Mouse (Mus musculus) neural tube, embryonic 12.5 days (tissue): Measurements from ENCODE around the gene Ccer2. TPM values are rescaled to one million over a fixed set of nuclear protein-coding genes. Genes with fewer than 3 reads are reported as not detected.

Experiments used
- ATAC-seq: fragments of 200-750 bp; cut with Nextera tagmentation; 2 replicates; pipeline ENCODE4 v1.8.0; 2017; ENCODE audit warnings: low read depth, mild to moderate bottlenecking, moderate TSS enrichment, moderate library complexity; ENCODE audit not compliant: low FRiP score
- H3K27ac ChIP-seq: fragments of 300-500 bp; sonication (generic); 2 replicates; pipeline ENCODE4 v1.5.1; 2016
- H3K27me3 ChIP-seq: fragments of 300-500 bp; sonication (generic); replicated peaks from 2 replicates; pipeline ENCODE4 v1.6.1; 2016; ENCODE audit warnings: mild to moderate bottlenecking
- H3K36me3 ChIP-seq: fragments of 300-500 bp; sonication (generic); 2 replicates; pipeline ENCODE4 v1.6.1; 2016; ENCODE audit warnings: mild to moderate bottlenecking
- H3K4me1 ChIP-seq: fragments of 300-500 bp; sonication (generic); 2 replicates; pipeline ENCODE4 v1.6.1; 2016
- H3K4me2 ChIP-seq: fragments of 300-500 bp; sonication (generic); replicated peaks from 2 replicates; pipeline ENCODE4 v1.6.1; 2016; ENCODE audit warnings: mild to moderate bottlenecking
- H3K4me3 ChIP-seq: fragments of 300-500 bp; sonication (generic); 2 replicates; pipeline ENCODE4 v1.5.1; 2016
- H3K9ac ChIP-seq: fragments of 300-500 bp; sonication (generic); 2 replicates; pipeline ENCODE4 v1.6.1; 2016; ENCODE audit warnings: mild to moderate bottlenecking
- H3K9me3 ChIP-seq: fragments of 300-500 bp; sonication (generic); 2 replicates; pipeline ENCODE4 v1.6.1; 2016; ENCODE audit warnings: mild to moderate bottlenecking
- WGBS: fragments of 180-500 bp; shearing (Covaris S2); methylation state at CpG from one replicate; pipeline ENCODE4 v1.1.7; 2016; 5-methylcytosine and 5-hydroxymethylcytosine counted together
- polyA plus RNA-seq: library from polyadenylated mRNA; unstranded; fragments of >200 nt; fragmentation: Nextera tagmentation; extraction: Ambion mirVana; gene quantifications from 2 replicates; pipeline ENCODE4 v1.2.1, GENCODE M21; 2016

The Ccer2 gene
- polyA plus RNA-seq, 1 experiment from 2014 or later = 10.4 TPM

DNA sequence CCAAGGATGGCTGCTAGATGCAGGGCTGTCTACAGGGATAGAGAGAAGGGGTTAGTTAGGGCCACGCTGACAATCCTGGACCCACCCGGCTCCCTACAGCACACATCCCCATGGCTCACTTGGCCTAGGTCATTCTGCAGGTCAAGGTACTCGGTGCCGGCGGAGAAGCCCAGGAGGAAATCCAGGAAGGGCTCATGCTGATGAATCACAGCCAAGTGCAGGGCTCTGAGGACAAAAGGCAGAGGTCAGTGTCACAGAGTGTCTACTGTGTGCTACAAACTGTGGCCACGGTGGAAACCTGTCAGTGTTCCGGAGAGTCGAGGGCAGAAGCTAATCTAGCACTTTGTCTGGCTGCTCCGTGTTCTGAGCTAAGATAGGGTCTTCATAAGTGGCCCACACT lies 5.9 kb downstream of the Ccer2 start:
- no peak overlapping the region for H3K4me2 ChIP-seq
- H3K27me3 ChIP-seq = no peaks in the 10 kb centered on the region
- no peak for ATAC-seq
- H3K27ac ChIP-seq = no peak overlapping the region
- H3K9me3 ChIP-seq = no peaks in the 10 kb centered on the region
- WGBS = 93% methylated on average over 9 of the region's 9 CpGs
- peaks cover 9% of the 10 kb centered on the region for H3K4me1 ChIP-seq
- H3K4me3 ChIP-seq = no peak overlapping the region
- peaks cover 43% of the 10 kb centered on the region for H3K36me3 ChIP-seq
- no peak overlapping the region for H3K9ac ChIP-seq

DNA sequence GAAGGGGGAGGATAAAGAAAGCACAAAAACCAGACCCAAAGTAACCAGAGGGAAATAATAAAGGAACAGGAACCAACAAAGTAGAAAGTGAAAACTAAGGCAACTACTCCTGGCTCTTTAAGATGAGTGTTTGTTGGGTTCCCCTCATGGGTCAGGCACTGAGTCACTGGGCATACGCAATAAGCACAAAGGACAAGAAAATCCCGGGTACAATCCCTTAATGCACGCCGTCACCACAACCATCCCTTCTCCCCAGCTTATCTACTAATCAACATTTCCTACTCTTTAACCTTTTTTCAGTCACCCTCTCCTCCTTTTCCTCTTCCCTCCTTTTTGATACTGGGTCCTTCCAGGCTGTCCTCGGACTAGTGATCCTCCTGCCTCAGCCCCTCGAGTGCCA lies 9.2 kb downstream of the Ccer2 start:
- Histone ChIP-seq H3K9ac (0 out of 2 replicates have a peak overlapping the region, but pooled peaks have one; percentile 57), H3K4me2 (peak overlapping the region; percentile 68), H3K9me3 (no peaks in the 10 kb centered on the region), H3K36me3 (peaks cover 20% of the 10 kb centered on the region), H3K4me3 (no peak overlapping the region), H3K4me1 (peaks cover 25% of the 10 kb centered on the region), H3K27me3 (no peaks in the 10 kb centered on the region), H3K27ac (no peak overlapping the region)
- WGBS = 89% methylated on average over 6 of the region's 6 CpGs
- ATAC-seq = no peak

DNA sequence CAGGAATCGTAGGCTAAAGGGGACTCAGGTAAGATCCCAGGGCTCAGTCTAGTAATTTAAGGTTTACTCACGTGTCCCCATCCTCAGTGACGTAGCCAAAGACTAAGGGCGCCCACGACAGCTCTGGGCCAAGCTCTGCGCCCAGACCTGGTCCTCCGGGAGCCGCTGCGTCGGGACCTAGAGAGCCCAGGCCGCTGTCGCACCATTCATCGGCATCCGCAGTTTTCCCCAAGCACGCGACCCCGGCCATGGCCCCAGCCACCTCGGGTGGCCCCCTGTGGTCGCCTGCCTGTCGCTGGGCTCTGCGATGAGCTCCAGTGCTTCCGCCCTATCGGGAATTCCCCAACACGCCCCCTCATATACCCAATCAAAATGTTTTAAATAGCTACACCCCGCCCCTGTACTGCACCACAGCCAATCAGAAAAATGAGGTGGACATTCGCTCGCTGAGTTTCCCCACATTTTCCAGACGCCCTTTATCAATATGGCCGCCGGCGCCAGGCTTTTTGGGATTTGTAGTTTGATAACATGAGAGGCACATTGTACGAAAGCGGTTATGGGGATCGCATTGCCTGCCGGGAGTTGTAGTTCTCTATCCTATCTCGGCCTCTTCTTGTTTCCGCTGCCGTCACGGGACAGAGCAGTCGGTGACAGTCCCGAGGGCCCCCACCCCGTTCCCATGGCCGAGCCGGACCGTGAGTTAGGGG lies 10.4 kb downstream of the Ccer2 start, which contains the start of gene Sirt2:
Gene Sirt2 (plus strand): TSS at position 563 of the 707 bp plus-strand sequence.
- Histone ChIP-seq H3K4me2 (peak within 1 kb of the TSS; percentile 73), H3K27me3 (no peaks in the 10 kb centered on the region), H3K4me1 (peaks cover 25% of the 10 kb centered on the region), H3K27ac (no peak within 1 kb of the TSS), H3K9ac (peak within 1 kb of the TSS; percentile 67), H3K36me3 (peaks cover 11% of the 10 kb centered on the region), H3K4me3 (peak within 1 kb of the TSS; percentile 81), H3K9me3 (no peaks in the 10 kb centered on the region)
- WGBS = under 1% methylated on average over 45 of the region's 45 CpGs
- ATAC-seq = peak; percentile 99

DNA sequence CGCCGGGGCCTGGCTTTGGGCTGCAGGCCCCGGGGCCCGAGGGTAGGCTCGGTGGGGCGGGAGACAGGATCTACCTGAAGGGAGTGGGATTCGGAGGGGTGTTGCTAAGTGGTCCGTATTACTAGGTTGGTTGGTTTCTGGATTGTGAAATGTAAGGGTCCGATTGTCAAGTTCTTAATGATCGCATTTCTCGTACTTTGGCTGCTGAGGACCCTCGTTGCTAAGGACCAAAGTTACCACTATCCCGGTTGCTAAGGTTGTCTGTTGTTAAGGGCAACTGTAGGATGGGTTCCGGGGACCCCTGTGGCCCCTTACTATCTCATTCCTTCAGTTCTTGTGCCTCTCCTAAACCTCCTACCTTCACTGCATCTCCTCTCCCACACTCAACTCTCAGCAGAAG lies 10.9 kb downstream of the Ccer2 start:
- Histone ChIP-seq H3K27me3 (no peaks in the 10 kb centered on the region), H3K4me1 (peaks cover 25% of the 10 kb centered on the region), H3K36me3 (peaks cover 8% of the 10 kb centered on the region), H3K9ac (peak overlapping the region; percentile 67), H3K27ac (no peak overlapping the region), H3K4me3 (peak overlapping the region; percentile 81), H3K9me3 (no peaks in the 10 kb centered on the region), H3K4me2 (peak overlapping the region; percentile 73)
- 6% methylated on average over 14 of the region's 14 CpGs for WGBS
- ATAC-seq = peak; percentile 39

DNA sequence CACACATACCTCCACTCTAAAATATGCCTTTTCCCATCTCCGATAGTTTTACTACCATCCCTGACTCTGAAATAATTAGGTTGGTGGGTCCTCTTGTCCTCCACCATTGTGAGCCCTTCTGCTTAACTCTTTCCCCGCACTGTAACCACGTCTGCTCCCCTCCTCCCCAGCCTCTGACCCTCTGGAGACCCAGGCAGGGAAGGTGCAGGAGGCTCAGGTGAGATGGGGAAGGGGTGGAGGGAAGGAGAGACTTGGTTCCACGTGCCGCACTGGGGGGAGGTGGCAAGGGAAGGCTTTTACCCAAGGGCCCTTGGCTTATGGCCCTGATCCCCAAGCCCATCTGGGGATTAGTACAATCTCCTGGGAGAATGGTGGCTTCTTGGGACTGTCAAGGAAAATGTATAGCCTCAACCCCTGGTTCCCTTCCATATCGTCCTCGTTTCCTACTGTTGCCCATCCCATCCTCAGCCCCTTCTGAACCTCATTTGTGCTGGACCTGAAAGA lies 11.5 kb downstream of the Ccer2 start, which contains the start of gene Nfkbib:
Gene Nfkbib (minus strand): TSS at position 51 of the 504 bp plus-strand sequence.
- H3K4me2 ChIP-seq = peak within 1 kb of the TSS; percentile 73
- no peaks in the 10 kb centered on the region for H3K27me3 ChIP-seq
- H3K9me3 ChIP-seq = no peaks in the 10 kb centered on the region
- H3K36me3 ChIP-seq = 0 out of 2 replicates have a peak, but pooled peaks cover 5% of the 10 kb centered on the region
- H3K4me1 ChIP-seq = peaks cover 25% of the 10 kb centered on the region
- peak within 1 kb of the TSS; percentile 81 for H3K4me3 ChIP-seq
- H3K9ac ChIP-seq = peak within 1 kb of the TSS; percentile 67
- WGBS = 67% methylated on average over 7 of the region's 7 CpGs
- H3K27ac ChIP-seq = no peak within 1 kb of the TSS
- ATAC-seq = no peak

DNA sequence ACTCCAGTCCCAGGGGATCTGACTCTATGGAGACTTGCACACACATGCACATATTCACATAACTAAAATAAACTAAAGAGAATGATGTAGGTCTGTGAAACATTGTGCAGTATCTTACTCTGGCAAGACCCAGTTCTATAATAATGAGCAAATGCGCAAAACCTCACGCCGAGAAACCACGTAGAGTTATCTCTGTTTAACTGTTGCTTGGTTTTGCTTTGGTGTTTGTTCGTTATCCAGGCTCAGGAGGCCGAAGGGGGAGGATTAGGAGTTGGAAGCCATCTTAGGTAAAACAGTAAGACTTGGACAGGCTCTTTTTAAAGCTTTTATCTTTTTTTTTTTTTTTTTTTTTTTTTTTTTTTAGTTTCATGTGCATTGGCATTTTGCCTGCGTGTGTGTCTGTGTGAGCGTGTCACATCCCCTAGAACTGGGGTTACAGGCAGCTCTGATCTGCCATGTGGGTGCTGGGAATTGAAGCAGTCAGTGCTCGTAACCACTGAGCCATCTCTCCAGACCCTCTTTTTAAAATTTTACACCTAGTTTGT lies 13.5 kb downstream of the Ccer2 start:
- WGBS = 95% methylated on average over 9 of the region's 9 CpGs
- Histone ChIP-seq H3K27me3 (no peaks in the 10 kb centered on the region), H3K27ac (no peak overlapping the region), H3K4me3 (no peak overlapping the region), H3K4me1 (peaks cover 39% of the 10 kb centered on the region), H3K9ac (no peak overlapping the region), H3K36me3 (peaks cover 13% of the 10 kb centered on the region), H3K9me3 (no peaks in the 10 kb centered on the region), H3K4me2 (no peak overlapping the region)
- ATAC-seq = no peak

DNA sequence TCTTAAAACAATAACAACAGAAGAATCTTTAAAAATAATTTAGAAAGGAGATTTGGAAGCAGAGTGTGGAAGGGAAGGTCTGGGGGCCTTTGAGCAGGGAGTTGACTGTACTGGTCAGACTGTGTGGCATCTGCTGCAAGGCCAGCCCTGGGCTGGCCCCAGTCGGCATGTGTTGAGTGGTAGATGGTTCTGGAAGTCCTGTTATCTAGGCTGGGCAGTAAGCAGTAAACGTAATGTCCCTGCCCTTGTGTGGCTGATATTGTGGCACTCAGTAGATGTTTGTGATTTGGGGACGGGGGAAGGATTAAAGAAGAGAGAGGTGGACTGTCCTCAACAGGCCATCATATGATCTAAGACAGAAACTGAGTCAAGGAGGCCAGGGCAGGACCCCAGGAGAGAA lies 14.3 kb downstream of the Ccer2 start:
- H3K27ac ChIP-seq = no peak overlapping the region
- H3K4me2 ChIP-seq = no peak overlapping the region
- peaks cover 14% of the 10 kb centered on the region for H3K36me3 ChIP-seq
- H3K4me1 ChIP-seq = peaks cover 36% of the 10 kb centered on the region
- H3K27me3 ChIP-seq = no peaks in the 10 kb centered on the region
- no peaks in the 10 kb centered on the region for H3K9me3 ChIP-seq
- H3K9ac ChIP-seq = no peak overlapping the region
- H3K4me3 ChIP-seq = no peak overlapping the region
- 82% methylated on average over 3 of the region's 3 CpGs for WGBS
- no peak for ATAC-seq

DNA sequence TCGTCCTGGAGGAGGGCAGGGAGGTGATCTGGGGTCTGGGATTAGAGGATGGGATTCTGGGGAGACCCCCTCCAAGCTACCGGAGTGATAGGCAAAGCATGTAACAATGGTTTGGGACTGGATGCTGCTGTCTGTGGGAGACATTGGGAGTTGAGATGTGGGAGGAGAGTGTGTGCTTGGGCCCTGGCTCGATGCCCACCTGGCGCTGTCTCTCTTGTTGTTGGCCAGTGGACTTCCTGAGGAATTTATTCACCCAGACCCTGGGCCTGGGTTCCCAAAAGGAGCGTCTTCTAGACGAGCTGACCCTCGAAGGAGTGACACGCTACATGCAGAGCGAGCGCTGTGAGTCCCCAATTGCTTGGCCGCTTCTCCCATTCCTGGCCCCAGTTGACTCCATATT lies 15.9 kb downstream of the Ccer2 start:
- no peak overlapping the region for H3K4me2 ChIP-seq
- ATAC-seq = no peak
- H3K4me1 ChIP-seq = peaks cover 30% of the 10 kb centered on the region
- no peak overlapping the region for H3K9ac ChIP-seq
- H3K9me3 ChIP-seq = no peaks in the 10 kb centered on the region
- H3K27ac ChIP-seq = no peak overlapping the region
- 89% methylated on average over 11 of the region's 11 CpGs for WGBS
- H3K36me3 ChIP-seq = peaks cover 14% of the 10 kb centered on the region
- no peak overlapping the region for H3K4me3 ChIP-seq
- H3K27me3 ChIP-seq = no peaks in the 10 kb centered on the region

DNA sequence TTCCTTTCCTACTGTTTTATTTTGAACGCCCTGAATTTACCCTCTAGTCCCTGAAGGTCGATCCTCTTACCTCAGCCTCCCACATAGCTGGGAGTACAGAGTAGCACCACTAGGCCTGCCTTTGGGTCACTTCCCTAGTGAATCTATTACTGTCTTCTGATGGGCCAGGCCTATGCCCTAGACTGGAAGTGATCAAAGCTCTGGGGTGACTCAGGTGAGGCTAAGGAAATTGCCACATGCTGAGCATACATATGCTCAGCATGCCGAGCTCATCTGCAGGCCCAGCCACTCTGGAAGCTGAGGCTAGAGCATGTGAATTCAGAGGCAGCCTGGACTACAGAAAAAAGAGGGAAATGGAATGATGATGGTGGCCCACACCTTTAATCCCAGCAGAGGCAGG lies 17.2 kb downstream of the Ccer2 start:
- ATAC-seq = no peak
- peaks cover 14% of the 10 kb centered on the region for H3K36me3 ChIP-seq
- no peaks in the 10 kb centered on the region for H3K9me3 ChIP-seq
- H3K27me3 ChIP-seq = no peaks in the 10 kb centered on the region
- no peak overlapping the region for H3K4me2 ChIP-seq
- H3K4me1 ChIP-seq = peaks cover 18% of the 10 kb centered on the region
- WGBS = 79% methylated on average over 3 of the region's 3 CpGs
- H3K9ac ChIP-seq = no peak overlapping the region
- H3K4me3 ChIP-seq = no peak overlapping the region
- H3K27ac ChIP-seq = no peak overlapping the region

DNA sequence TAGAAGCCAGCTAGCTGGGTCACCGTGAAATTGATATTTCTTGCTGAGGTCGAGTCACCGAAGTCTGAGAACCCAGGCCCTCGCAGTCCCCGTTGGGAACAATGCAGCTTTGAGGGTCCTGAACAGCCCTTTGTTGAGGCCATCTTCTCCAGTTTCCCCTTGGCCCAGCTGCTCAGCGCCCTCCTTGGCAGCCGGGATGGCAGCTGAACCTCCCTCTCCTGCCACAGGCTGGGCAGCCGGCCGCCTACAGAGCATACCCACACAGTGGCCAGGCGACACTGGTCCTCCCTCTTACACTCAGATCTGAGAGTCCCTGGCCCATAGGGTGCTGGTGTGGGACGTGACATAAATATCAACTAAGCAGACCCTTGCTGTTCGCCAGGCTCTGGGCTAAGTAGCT lies 18.2 kb downstream of the Ccer2 start:
- Histone ChIP-seq H3K9ac (no peak overlapping the region), H3K9me3 (no peaks in the 10 kb centered on the region), H3K36me3 (peaks cover 18% of the 10 kb centered on the region), H3K27ac (0 out of 2 replicates have a peak overlapping the region, but pooled peaks have one; percentile 15), H3K4me2 (no peak overlapping the region), H3K4me1 (peaks cover 14% of the 10 kb centered on the region), H3K27me3 (no peaks in the 10 kb centered on the region), H3K4me3 (no peak overlapping the region)
- ATAC-seq = peak; percentile 56; the same call in 1 of the 2 replicates
- 51% methylated on average over 12 of the region's 12 CpGs for WGBS

DNA sequence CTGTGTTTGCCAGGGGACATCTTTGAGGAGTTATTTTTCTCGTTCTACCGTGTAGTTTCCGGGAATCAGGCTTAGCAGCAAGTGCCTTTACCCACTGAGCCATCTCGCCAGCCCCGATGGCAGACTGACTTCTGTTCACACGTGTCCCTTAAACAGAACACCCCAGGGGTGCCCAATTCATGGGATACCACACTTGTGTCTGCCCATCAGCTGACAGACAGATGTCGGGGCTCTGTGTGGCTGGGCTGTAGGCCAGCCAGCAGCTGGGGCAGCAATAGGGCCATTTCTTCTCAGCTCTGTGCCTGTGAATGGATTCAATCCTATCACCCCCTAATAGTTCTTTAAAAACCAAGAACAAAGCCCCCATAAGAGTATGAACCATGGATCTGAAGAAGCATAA lies 19.2 kb downstream of the Ccer2 start:
- no peaks in the 10 kb centered on the region for H3K27me3 ChIP-seq
- 81% methylated on average over 7 of the region's 7 CpGs for WGBS
- no peak overlapping the region for H3K27ac ChIP-seq
- H3K36me3 ChIP-seq = peaks cover 18% of the 10 kb centered on the region
- no peaks in the 10 kb centered on the region for H3K9me3 ChIP-seq
- no peak for ATAC-seq
- no peak overlapping the region for H3K4me2 ChIP-seq
- no peak overlapping the region for H3K4me3 ChIP-seq
- no peak overlapping the region for H3K9ac ChIP-seq
- H3K4me1 ChIP-seq = peaks cover 15% of the 10 kb centered on the region

DNA sequence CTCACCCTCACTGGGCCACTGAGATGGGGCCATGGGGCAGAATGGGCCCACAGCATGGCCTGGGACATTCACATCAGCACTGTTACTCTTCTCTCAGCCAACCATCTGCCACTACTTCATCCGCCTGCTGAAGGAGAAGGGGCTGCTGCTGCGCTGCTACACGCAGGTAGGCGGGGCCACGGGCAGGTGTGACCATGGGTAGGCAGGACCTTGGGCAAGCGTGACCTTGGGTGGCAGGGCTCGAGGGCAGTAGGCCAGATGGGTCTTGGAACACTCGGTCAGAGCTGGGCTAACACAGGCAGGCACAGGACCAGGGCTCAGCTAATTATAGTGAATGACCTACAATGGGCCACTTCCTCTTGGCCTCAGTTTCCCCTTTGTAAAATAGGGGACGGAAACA lies 22.9 kb downstream of the Ccer2 start:
- H3K4me1 ChIP-seq = peaks cover 9% of the 10 kb centered on the region
- H3K4me2 ChIP-seq = no peak overlapping the region
- no peaks in the 10 kb centered on the region for H3K9me3 ChIP-seq
- whole genome bisulfite sequencing = 88% methylated on average over 9 of the region's 9 CpGs
- H3K4me3 ChIP-seq = no peak overlapping the region
- ATAC-seq = no peak
- no peak overlapping the region for H3K9ac ChIP-seq
- H3K27me3 ChIP-seq = no peaks in the 10 kb centered on the region
- H3K27ac ChIP-seq = no peak overlapping the region
- H3K36me3 ChIP-seq = peaks cover 22% of the 10 kb centered on the region
